Mouse (Mus musculus) CH12.LX (cell line): ENCODE measurements around the gene Fam240b.

ENCODE experiments used
- CHD1 ChIP-seq: IDR thresholded peaks from 2 replicates; pipeline ENCODE4 v1.6.1; 2012; ENCODE audit warnings: low read depth, low read length, improper control_type of control experiment, inconsistent platforms
- CHD2 ChIP-seq: IDR thresholded peaks from 2 replicates; pipeline ENCODE4 v1.6.1; 2011; ENCODE audit warnings: low read length, improper control_type of control experiment
- CTCF ChIP-seq, 2 experiments: IDR thresholded peaks in 1 of 2; conservative IDR thresholded peaks in 1 of 2; 2 replicates each; pipeline ENCODE4 v1.5.1; 2011 to 2012; ENCODE audit warnings: low read depth in 2 of 2, low read length in 2 of 2, improper control_type of control experiment in 1 of 2, inconsistent platforms in 1 of 2, mild to moderate bottlenecking in 1 of 2, moderate library complexity in 1 of 2
- EP300 ChIP-seq: IDR thresholded peaks from 2 replicates; pipeline ENCODE4 v1.6.1; 2011; ENCODE audit warnings: low read length, improper control_type of control experiment
- ETS1 ChIP-seq: conservative IDR thresholded peaks from 2 replicates; pipeline ENCODE4 v1.6.1; 2012; ENCODE audit warnings: low read depth, mild to moderate bottlenecking, inconsistent platforms, low read length, improper control_type of control experiment, moderate library complexity
- KAT2A ChIP-seq: IDR thresholded peaks from 2 replicates; pipeline ENCODE4 v1.6.1; 2012; ENCODE audit warnings: low read length, improper control_type of control experiment, inconsistent platforms; ENCODE audit not compliant: insufficient replicate concordance
- MAFK ChIP-seq: IDR thresholded peaks from 2 replicates; pipeline ENCODE4 v1.6.1; 2011; ENCODE audit warnings: low read length, improper control_type of control experiment; ENCODE audit not compliant: insufficient replicate concordance
- MAX ChIP-seq: IDR thresholded peaks from 2 replicates; pipeline ENCODE4 v1.6.1; 2011; ENCODE audit warnings: low read length, improper control_type of control experiment
- MYC ChIP-seq: IDR thresholded peaks from 2 replicates; pipeline ENCODE4 v1.6.1; 2011; ENCODE audit warnings: low read depth, mild to moderate bottlenecking, improper control_type of control experiment, low read length
- POLR2A ChIP-seq: IDR thresholded peaks from 2 replicates; pipeline ENCODE4 v1.6.1; 2011; ENCODE audit warnings: low read depth, mild to moderate bottlenecking, improper control_type of control experiment, low read length
- POLR2AphosphoS2 ChIP-seq: IDR thresholded peaks from 2 replicates; pipeline ENCODE4 v1.6.1; 2011; ENCODE audit warnings: low read depth, low read length, improper control_type of control experiment
- RCOR1 ChIP-seq: conservative IDR thresholded peaks from 2 replicates; pipeline ENCODE4 v1.6.1; 2012; ENCODE audit warnings: low read depth, mild to moderate bottlenecking, inconsistent platforms, low read length, improper control_type of control experiment
- USF1 ChIP-seq: IDR thresholded peaks from 2 replicates; pipeline ENCODE4 v1.6.1; 2014; ENCODE audit warnings: low read depth, mild to moderate bottlenecking, inconsistent platforms, low read length, improper control_type of control experiment
- ZC3H11A ChIP-seq: IDR thresholded peaks from 2 replicates; pipeline ENCODE4 v1.6.1; 2012; ENCODE audit warnings: low read depth, mild to moderate bottlenecking, inconsistent platforms, low read length, improper control_type of control experiment

GRCm38 (mm10) chr13:64447947-64448346 lies 49.6 kb downstream of the Fam240b start:
- TF ChIP-seq CTCF (conservative IDR thresholded peaks at IDR 0.05 in 1 of 2, IDR thresholded peaks at IDR 0.05 in 1 of 2; ENCODE audit: low read depth in 2 of 2, low read length in 2 of 2) (peak; percentile 53 to 55), POLR2AphosphoS2 (no peak), CHD2 (no peak), ZC3H11A (no peak), POLR2A (no peak), ETS1 (no peak), RCOR1 (no peak), CHD1 (no peak), EP300 (no peak), MAFK (no peak), KAT2A (no peak), MAX (no peak), USF1 (no peak), MYC (no peak)
